Mouse (Mus musculus): ENCODE results near the gene 1700018B08Rik. TPM values are rescaled to one million over a fixed set of nuclear protein-coding genes. Genes with fewer than 3 reads are reported as not detected.

1700018B08Rik gene
- polyA plus RNA-seq, 1 experiment from 2014 or later, result not detected

GRCm38 (mm10) chr8:121561636-121562345 is 17.7 kb upstream of the 1700018B08Rik start:
- H3K4me2 ChIP-seq, result no peak overlapping the region
- no peak overlapping the region for H3K9ac ChIP-seq (replicated peaks)
- H3K9me3 ChIP-seq, result no peaks in the 10 kb centered on the region
- H3K4me1 ChIP-seq (replicated peaks), result no peaks in the 10 kb centered on the region
- ATAC-seq (ENCODE audit: insufficient number of reproducible peaks, insufficient read depth, low FRiP score, low TSS enrichment, low read depth), result no peak
- no peak overlapping the region for H3K4me3 ChIP-seq (replicated peaks)
- no peaks in the 10 kb centered on the region for H3K27me3 ChIP-seq
- 89% methylated on average over 16 of the region's 16 CpGs for WGBS
- H3K27ac ChIP-seq, result no peak overlapping the region
- peaks cover 53% of the 10 kb centered on the region for H3K36me3 ChIP-seq

GRCm38 (mm10) chr8:121560432-121561100 is 16.4 kb upstream of the 1700018B08Rik start:
- ATAC-seq (ENCODE audit: insufficient number of reproducible peaks, insufficient read depth, low FRiP score, low TSS enrichment, low read depth), result no peak
- Histone ChIP-seq H3K9me3 (no peaks in the 10 kb centered on the region), H3K4me1 (replicated peaks) (no peaks in the 10 kb centered on the region), H3K27ac (no peak overlapping the region), H3K4me3 (replicated peaks) (no peak overlapping the region), H3K9ac (replicated peaks) (no peak overlapping the region), H3K4me2 (no peak overlapping the region), H3K36me3 (peaks cover 55% of the 10 kb centered on the region), H3K27me3 (no peaks in the 10 kb centered on the region)
- 88% methylated on average over 7 of the region's 7 CpGs for WGBS

GRCm38 (mm10) chr8:121559801-121560200 is 15.7 kb upstream of the 1700018B08Rik start:
- no peaks in the 10 kb centered on the region for H3K4me1 ChIP-seq (replicated peaks)
- 90% methylated on average over 12 of the region's 12 CpGs for WGBS
- no peaks in the 10 kb centered on the region for H3K9me3 ChIP-seq
- no peaks in the 10 kb centered on the region for H3K27me3 ChIP-seq
- no peak overlapping the region for H3K4me3 ChIP-seq (replicated peaks)
- no peak for ATAC-seq (ENCODE audit: insufficient number of reproducible peaks, insufficient read depth, low FRiP score, low TSS enrichment, low read depth)
- H3K4me2 ChIP-seq, result no peak overlapping the region
- no peak overlapping the region for H3K27ac ChIP-seq
- peaks cover 56% of the 10 kb centered on the region for H3K36me3 ChIP-seq
- no peak overlapping the region for H3K9ac ChIP-seq (replicated peaks)

- Histone ChIP-seq H3K27me3 (no peaks in the 10 kb centered on the region), H3K4me2 (no peak overlapping the region), H3K4me3 (replicated peaks) (no peak overlapping the region), H3K9ac (replicated peaks) (no peak overlapping the region), H3K9me3 (no peaks in the 10 kb centered on the region), H3K36me3 (peaks cover 68% of the 10 kb centered on the region), H3K27ac (no peak overlapping the region), H3K4me1 (replicated peaks) (no peaks in the 10 kb centered on the region)
- no peak for ATAC-seq (ENCODE audit: insufficient number of reproducible peaks, insufficient read depth, low FRiP score, low TSS enrichment, low read depth)
- WGBS, result 85% methylated on average over 16 of the region's 16 CpGs
Observed at GRCm38 (mm10) chr8:121558538-121558937, 14.4 kb upstream of the 1700018B08Rik start.

GRCm38 (mm10) chr8:121557746-121558145 is 13.6 kb upstream of the 1700018B08Rik start:
- Histone ChIP-seq H3K27me3 (no peaks in the 10 kb centered on the region), H3K4me1 (replicated peaks) (no peaks in the 10 kb centered on the region), H3K4me2 (no peak overlapping the region), H3K4me3 (replicated peaks) (no peak overlapping the region), H3K27ac (no peak overlapping the region), H3K9ac (replicated peaks) (no peak overlapping the region), H3K36me3 (peaks cover 72% of the 10 kb centered on the region), H3K9me3 (no peaks in the 10 kb centered on the region)
- 76% methylated on average over 11 of the region's 11 CpGs for WGBS
- ATAC-seq (ENCODE audit: insufficient number of reproducible peaks, insufficient read depth, low FRiP score, low TSS enrichment, low read depth), result no peak

- Histone ChIP-seq H3K9ac (replicated peaks) (no peak overlapping the region), H3K4me1 (replicated peaks) (no peaks in the 10 kb centered on the region), H3K27ac (no peak overlapping the region), H3K27me3 (no peaks in the 10 kb centered on the region), H3K36me3 (peaks cover 80% of the 10 kb centered on the region), H3K4me3 (replicated peaks) (no peak overlapping the region), H3K9me3 (no peaks in the 10 kb centered on the region), H3K4me2 (no peak overlapping the region)
- 96% methylated on average over 32 of the region's 32 CpGs for WGBS
- no peak for ATAC-seq (ENCODE audit: insufficient number of reproducible peaks, insufficient read depth, low FRiP score, low TSS enrichment, low read depth)
Observed at GRCm38 (mm10) chr8:121553831-121554475, 9.8 kb upstream of the 1700018B08Rik start.

- Histone ChIP-seq H3K4me3 (replicated peaks) (no peak overlapping the region), H3K27ac (no peak overlapping the region), H3K9me3 (no peaks in the 10 kb centered on the region), H3K27me3 (no peaks in the 10 kb centered on the region), H3K9ac (replicated peaks) (no peak overlapping the region), H3K4me2 (no peak overlapping the region), H3K4me1 (replicated peaks) (no peaks in the 10 kb centered on the region), H3K36me3 (peaks cover 67% of the 10 kb centered on the region)
- ATAC-seq (ENCODE audit: insufficient number of reproducible peaks, insufficient read depth, low FRiP score, low TSS enrichment, low read depth), result no peak
- 91% methylated on average over 9 of the region's 9 CpGs for WGBS
Observed at GRCm38 (mm10) chr8:121552506-121552905, 8.4 kb upstream of the 1700018B08Rik start.

- no peak for ATAC-seq (ENCODE audit: insufficient number of reproducible peaks, insufficient read depth, low FRiP score, low TSS enrichment, low read depth)
- H3K4me1 ChIP-seq (replicated peaks), result no peaks in the 10 kb centered on the region
- H3K9me3 ChIP-seq, result no peaks in the 10 kb centered on the region
- no peak overlapping the region for H3K9ac ChIP-seq (replicated peaks)
- H3K27ac ChIP-seq, result no peak overlapping the region
- H3K4me3 ChIP-seq (replicated peaks), result no peak overlapping the region
- WGBS, result 76% methylated on average over 24 of the region's 24 CpGs
- H3K4me2 ChIP-seq, result no peak overlapping the region
- H3K36me3 ChIP-seq, result peaks cover 67% of the 10 kb centered on the region
- H3K27me3 ChIP-seq, result no peaks in the 10 kb centered on the region
Observed at GRCm38 (mm10) chr8:121551065-121551985, 7.2 kb upstream of the 1700018B08Rik start.

GRCm38 (mm10) chr8:121550056-121550455 is 5.9 kb upstream of the 1700018B08Rik start:
- H3K4me3 ChIP-seq (replicated peaks), result no peak overlapping the region
- no peak overlapping the region for H3K27ac ChIP-seq
- H3K36me3 ChIP-seq, result peaks cover 57% of the 10 kb centered on the region
- no peaks in the 10 kb centered on the region for H3K4me1 ChIP-seq (replicated peaks)
- 89% methylated on average over 6 of the region's 6 CpGs for WGBS
- H3K4me2 ChIP-seq, result no peak overlapping the region
- H3K27me3 ChIP-seq, result no peaks in the 10 kb centered on the region
- no peak for ATAC-seq (ENCODE audit: insufficient number of reproducible peaks, insufficient read depth, low FRiP score, low TSS enrichment, low read depth)
- no peak overlapping the region for H3K9ac ChIP-seq (replicated peaks)
- no peaks in the 10 kb centered on the region for H3K9me3 ChIP-seq

- ATAC-seq (ENCODE audit: insufficient number of reproducible peaks, insufficient read depth, low FRiP score, low TSS enrichment, low read depth), result no peak
- Histone ChIP-seq H3K27ac (no peak overlapping the region), H3K9me3 (no peaks in the 10 kb centered on the region), H3K4me2 (no peak overlapping the region), H3K27me3 (peaks cover 10% of the 10 kb centered on the region), H3K4me3 (replicated peaks) (no peak overlapping the region), H3K36me3 (peaks cover 28% of the 10 kb centered on the region), H3K9ac (replicated peaks) (no peak overlapping the region), H3K4me1 (replicated peaks) (no peaks in the 10 kb centered on the region)
- WGBS, result 10% methylated on average over 7 of the region's 7 CpGs
Observed at GRCm38 (mm10) chr8:121547132-121547531, 3.0 kb upstream of the 1700018B08Rik start.

- ATAC-seq (ENCODE audit: insufficient number of reproducible peaks, insufficient read depth, low FRiP score, low TSS enrichment, low read depth), result no peak
- 77% methylated on average over 11 of the region's 11 CpGs for WGBS
Observed at GRCm38 (mm10) chr8:121544936-121545335, 816 bp upstream of the 1700018B08Rik start.

More at GRCm38 (mm10) chr8:121544936-121545335, 816 bp upstream of the 1700018B08Rik start:
- Histone ChIP-seq H3K9me3 (no peaks in the 10 kb centered on the region), H3K27ac (no peak overlapping the region), H3K27me3 (peaks cover 22% of the 10 kb centered on the region), H3K36me3 (peaks cover 6% of the 10 kb centered on the region), H3K4me1 (replicated peaks) (no peaks in the 10 kb centered on the region), H3K9ac (replicated peaks) (0 out of 2 replicates have a peak overlapping the region, but pooled peaks have one; percentile 40), H3K4me3 (replicated peaks) (no peak overlapping the region), H3K4me2 (no peak overlapping the region)
